Comparison of ENCODE assay signal across 26 mouse cellular contexts in genomic region chr3:151651524-151651923, GRCm38 (mm10).
DNase-seq lines count a peak whose midpoint lies in the region; ATAC-seq and TF ChIP-seq lines count a peak whose summit lies in the region.
"Had no signal": no experiment of that assay in that cellular context is flagged by ENCODE, and none has a peak within 500 bp of the region (broad histone marks: within the 10 kb centered on the region; RNA-seq: fewer than 3 reads in every experiment).

No protein-coding gene starts in this region.

- peak overlapping the region; percentile 44 for H3K4me2 ChIP-seq in CH12.LX (ENCODE audit: insufficient read depth, low read depth, poor library complexity, severe bottlenecking)
- no peak overlapping the region for H3K4me2 ChIP-seq in kidney, embryonic 14.5 days (replicated peaks; ENCODE audit: low read depth, low read length)
- H3K4me2 ChIP-seq in liver, postnatal 0 days (ENCODE audit: low read depth, low read length) = no peak overlapping the region
- H3K4me2 ChIP-seq: heart, embryonic 15.5 days; hindbrain, embryonic 14.5 days; midbrain, embryonic 15.5 days; neural tube, embryonic 12.5 days had no signal

- H3K79me2 ChIP-seq in CH12.LX (replicated peaks; ENCODE audit: control insufficient read depth, extremely low read depth, insufficient read depth, poor library complexity, severe bottlenecking) = no peaks in the 10 kb centered on the region

- H3K27me3 ChIP-seq in CH12.LX (replicated peaks) = no peaks in the 10 kb centered on the region
- no peaks in the 10 kb centered on the region for H3K27me3 ChIP-seq in kidney, embryonic 14.5 days (ENCODE audit: control insufficient read depth, insufficient read depth, low read length)
- H3K27me3 ChIP-seq in liver, postnatal 0 days (ENCODE audit: insufficient read depth, low read length) = no peaks in the 10 kb centered on the region
- H3K27me3 ChIP-seq: heart, embryonic 15.5 days; midbrain, embryonic 15.5 days; neural tube, embryonic 12.5 days had no signal

- peak; percentile 40 to 58 for DNase-seq in frontal cortex, adult 2 months (ENCODE audit: extremely low spot score in 1 of 2, low spot score in 1 of 2)
- DNase-seq in frontal cortex, postnatal 14 days (ENCODE audit: low spot score in 2 of 2) = no peak
- DNase-seq in CH12.LX (ENCODE audit: extremely low read depth) = no peak
- peak; percentile 28 to 66 for DNase-seq in layer of hippocampus, adult 2 months (ENCODE audit: low spot score in 2 of 2)
- DNase-seq in right cerebral cortex, postnatal 10 days (ENCODE audit: low spot score in 2 of 2) = peak; percentile 61 to 82
- DNase-seq in liver, postnatal 0 days = no peak
- DNase-seq in thymus, postnatal 36 days = no peak
- DNase-seq: adrenal gland, postnatal 36 days; cerebellum, adult 11 months; cerebellum, adult 9-11 months; gastrocnemius, postnatal 36 days; heart, adult 2 months; heart, postnatal 4 days; kidney, adult 2 months; kidney, postnatal 10 days; spleen, adult 18-20 months; thymus, postnatal 14 days had no signal

- no peak overlapping the region for H3K27ac ChIP-seq in CH12.LX (ENCODE audit: insufficient read depth, low read depth)
- peak overlapping the region; percentile 51; the same call in 1 of the 2 replicates for H3K27ac ChIP-seq in layer of hippocampus, adult 2 months
- H3K27ac ChIP-seq in kidney, embryonic 14.5 days (ENCODE audit: low read depth, low read length) = no peak overlapping the region
- no peak overlapping the region for H3K27ac ChIP-seq in liver, postnatal 0 days (ENCODE audit: low read depth)
- H3K27ac ChIP-seq: heart, adult 2 months; heart, embryonic 15.5 days; hindbrain, embryonic 14.5 days; limb, embryonic 10.5 days; macrophage; midbrain, embryonic 15.5 days; neural tube, embryonic 12.5 days had no signal

- WGBS in kidney, embryonic 14.5 days = 94% methylated on average over 7 of the region's 7 CpGs
- WGBS in liver, postnatal 0 days (ENCODE audit: insufficient replicate concordance) = 81% methylated on average over 7 of the region's 7 CpGs

- H3K4me1 ChIP-seq in CH12.LX (ENCODE audit: control insufficient read depth in 1 of 2, insufficient read depth in 2 of 2) = peaks cover 0 to 7% of the 10 kb centered on the region in 2 experiments; a peak in 2 of 4 replicates
- H3K4me1 ChIP-seq in kidney, embryonic 14.5 days (ENCODE audit: control insufficient read depth, insufficient read depth, low read length) = no peaks in the 10 kb centered on the region
- no peaks in the 10 kb centered on the region for H3K4me1 ChIP-seq in liver, postnatal 0 days (ENCODE audit: insufficient read depth)
- H3K4me1 ChIP-seq: heart, embryonic 15.5 days; limb, embryonic 10.5 days; midbrain, embryonic 15.5 days; neural tube, embryonic 12.5 days had no signal

- no peak for TF ChIP-seq RAD21 in CH12.LX (IDR thresholded peaks at IDR 0.05; ENCODE audit: low read depth, low read length)

- no peaks in the 10 kb centered on the region for H3K9me3 ChIP-seq in CH12.LX (replicated peaks; ENCODE audit: low read length)
- H3K9me3 ChIP-seq in kidney, embryonic 14.5 days (ENCODE audit: control insufficient read depth, low read length) = no peaks in the 10 kb centered on the region
- H3K9me3 ChIP-seq in liver, postnatal 0 days (ENCODE audit: low read length) = no peaks in the 10 kb centered on the region
- H3K9me3 ChIP-seq: heart, embryonic 15.5 days; limb, embryonic 10.5 days; midbrain, embryonic 15.5 days; neural tube, embryonic 12.5 days had no signal

- no peaks in the 10 kb centered on the region for H3K36me3 ChIP-seq in CH12.LX (replicated peaks in 1 of 2; ENCODE audit: control insufficient read depth in 1 of 2, insufficient read depth in 1 of 2, low read length in 1 of 2)
- H3K36me3 ChIP-seq in kidney, embryonic 14.5 days (ENCODE audit: control insufficient read depth, insufficient read depth, low read length) = no peaks in the 10 kb centered on the region
- no peaks in the 10 kb centered on the region for H3K36me3 ChIP-seq in liver, postnatal 0 days (replicated peaks; ENCODE audit: insufficient read depth, low read length)
- H3K36me3 ChIP-seq: heart, embryonic 15.5 days; limb, embryonic 10.5 days; midbrain, embryonic 15.5 days; neural tube, embryonic 12.5 days had no signal

- dilution Hi-C loops in CH12.LX (cut with MboI; ENCODE audit: extremely low pct_ligation_motif_present, extremely low pct_unique_long_range_greater_than_20kb, low sequenced_read_pairs) = no loop called here

- TF ChIP-seq POLR2A in CH12.LX (IDR thresholded peaks at IDR 0.05; ENCODE audit: low read depth, low read length) = no peak

- in situ Hi-C loops in CH12.LX (cut with MboI; ENCODE audit: low pct_ligation_motif_present, low pct_unique_long_range_greater_than_20kb, low sequenced_read_pairs) = no loop called here

- TF ChIP-seq EP300 in CH12.LX (IDR thresholded peaks at IDR 0.05; ENCODE audit: low read length) = no peak
- no peak for TF ChIP-seq EP300 in liver, postnatal 0 days (IDR thresholded peaks at IDR 0.05; ENCODE audit: low read depth)

- no peak for TF ChIP-seq CTCF in CH12.LX (conservative IDR thresholded peaks at IDR 0.05 in 1 of 2, IDR thresholded peaks at IDR 0.05 in 1 of 2; ENCODE audit: low read depth in 2 of 2, low read length in 2 of 2)
- no peak for TF ChIP-seq CTCF in layer of hippocampus, adult 2 months (conservative IDR thresholded peaks at IDR 0.05)
- TF ChIP-seq CTCF in liver, postnatal 0 days (IDR thresholded peaks at IDR 0.05; ENCODE audit: low read depth) = no peak

- ATAC-seq in kidney, embryonic 14.5 days (ENCODE audit: low FRiP score, low TSS enrichment) = no peak
- no peak for ATAC-seq in liver, postnatal 0 days
- ATAC-seq: CD4-positive, CD25-positive, alpha-beta regulatory T cell, adult 4 months; lung, postnatal 0 days; midbrain, embryonic 15.5 days had no signal

- H3K4me3 ChIP-seq in CH12.LX (replicated peaks in 1 of 3; ENCODE audit: low read depth in 2 of 3, low read length in 2 of 3, poor library complexity in 1 of 3) = no peak overlapping the region
- no peak overlapping the region for H3K4me3 ChIP-seq in layer of hippocampus, adult 2 months
- no peak overlapping the region for H3K4me3 ChIP-seq in kidney, embryonic 14.5 days (ENCODE audit: low read length)
- no peak overlapping the region for H3K4me3 ChIP-seq in liver, postnatal 0 days (ENCODE audit: low read depth, low read length)
- H3K4me3 ChIP-seq: heart, adult 2 months; heart, embryonic 15.5 days; limb, embryonic 10.5 days; midbrain, embryonic 15.5 days; neural tube, embryonic 12.5 days had no signal

- no peak overlapping the region for H3K9ac ChIP-seq in CH12.LX (ENCODE audit: insufficient read depth, low read depth)
- no peak overlapping the region for H3K9ac ChIP-seq in kidney, embryonic 14.5 days (ENCODE audit: low read depth, low read length)
- no peak overlapping the region for H3K9ac ChIP-seq in liver, postnatal 0 days (replicated peaks)
- H3K9ac ChIP-seq: heart, embryonic 15.5 days; hindbrain, embryonic 14.5 days; midbrain, embryonic 15.5 days; neural tube, embryonic 12.5 days had no signal

TF ChIP-seq in CH12.LX, 34 proteins besides CTCF, POLR2A, EP300 and RAD21:
- no peak for TF ChIP-seq NRF1 (IDR thresholded peaks at IDR 0.05; ENCODE audit: low read depth, low read length)
- TF ChIP-seq MXI1 (IDR thresholded peaks at IDR 0.05; ENCODE audit: low read depth, low read length) = no peak
- TF ChIP-seq MAFK (IDR thresholded peaks at IDR 0.05; ENCODE audit: insufficient replicate concordance, low read length) = no peak
- no peak for TF ChIP-seq USF2 (conservative IDR thresholded peaks at IDR 0.05; ENCODE audit: low read depth, low read length)
- no peak for TF ChIP-seq JUN (IDR thresholded peaks at IDR 0.05; ENCODE audit: insufficient read depth, low read depth, low read length)
- no peak for TF ChIP-seq PAX5 (IDR thresholded peaks at IDR 0.05; ENCODE audit: low read length)
- TF ChIP-seq RCOR1 (conservative IDR thresholded peaks at IDR 0.05; ENCODE audit: low read depth, low read length) = no peak
- no peak for TF ChIP-seq JUND (conservative IDR thresholded peaks at IDR 0.05; ENCODE audit: low read depth, low read length)
- TF ChIP-seq E2F4 (IDR thresholded peaks at IDR 0.05; ENCODE audit: insufficient replicate concordance, low read depth, low read length) = no peak
- no peak for TF ChIP-seq HCFC1 (IDR thresholded peaks at IDR 0.05; ENCODE audit: low read depth, low read length)
- no peak for TF ChIP-seq IRF4 (IDR thresholded peaks at IDR 0.05; ENCODE audit: low read depth, low read length)
- no peak for TF ChIP-seq ZC3H11A (IDR thresholded peaks at IDR 0.05; ENCODE audit: low read depth, low read length)
- no peak for TF ChIP-seq CHD1 (IDR thresholded peaks at IDR 0.05; ENCODE audit: low read depth, low read length)
- no peak for TF ChIP-seq CHD2 (IDR thresholded peaks at IDR 0.05; ENCODE audit: low read length)
- TF ChIP-seq MAZ (IDR thresholded peaks at IDR 0.05; ENCODE audit: low read depth, low read length) = no peak
- TF ChIP-seq ETS1 (conservative IDR thresholded peaks at IDR 0.05; ENCODE audit: low read depth, low read length) = no peak
- TF ChIP-seq UBTF (IDR thresholded peaks at IDR 0.05; ENCODE audit: low read depth, low read length) = no peak
- no peak for TF ChIP-seq NELFE (IDR thresholded peaks at IDR 0.05; ENCODE audit: low read depth, low read length)
- no peak for TF ChIP-seq POLR2AphosphoS2 (IDR thresholded peaks at IDR 0.05; ENCODE audit: low read depth, low read length)

Comparison
In these comparisons a context has a peak if more than half of its experiments do, and no peak if none do; other contexts are left out.
1. DNase-seq: peak in frontal cortex, adult 2 months (2 of 2), layer of hippocampus, adult 2 months (2 of 2) and right cerebral cortex, postnatal 10 days (2 of 2); none in frontal cortex, postnatal 14 days (0 of 2), CH12.LX (single experiment), liver, postnatal 0 days (single experiment) and thymus, postnatal 36 days (0 of 2).